Mouse (Mus musculus): Measurements from ENCODE around the gene Cabp1.

- no peak for TF ChIP-seq CTCF (IDR thresholded peaks at IDR 0.05)
- peak; percentile 10; the same call in 1 of the 2 replicates for TF ChIP-seq POLR2A (IDR thresholded peaks at IDR 0.05; ENCODE audit: insufficient read depth, low read depth, low read length)
These were observed 41.2 kb upstream of the Cabp1 start for GRCm38 (mm10) chr5:115235323-115235771.

Measured in heart, adult 2 months (tissue).